Mouse (Mus musculus) spleen, adult 12 weeks (tissue): ENCODE measurements around the gene Gm33543.

ENCODE experiments used
- DNase-seq: peaks from one replicate; pipeline ENCODE4 v3.0.0; 2022; ENCODE audit warnings: low spot score

Gene Gm33543

DNA sequence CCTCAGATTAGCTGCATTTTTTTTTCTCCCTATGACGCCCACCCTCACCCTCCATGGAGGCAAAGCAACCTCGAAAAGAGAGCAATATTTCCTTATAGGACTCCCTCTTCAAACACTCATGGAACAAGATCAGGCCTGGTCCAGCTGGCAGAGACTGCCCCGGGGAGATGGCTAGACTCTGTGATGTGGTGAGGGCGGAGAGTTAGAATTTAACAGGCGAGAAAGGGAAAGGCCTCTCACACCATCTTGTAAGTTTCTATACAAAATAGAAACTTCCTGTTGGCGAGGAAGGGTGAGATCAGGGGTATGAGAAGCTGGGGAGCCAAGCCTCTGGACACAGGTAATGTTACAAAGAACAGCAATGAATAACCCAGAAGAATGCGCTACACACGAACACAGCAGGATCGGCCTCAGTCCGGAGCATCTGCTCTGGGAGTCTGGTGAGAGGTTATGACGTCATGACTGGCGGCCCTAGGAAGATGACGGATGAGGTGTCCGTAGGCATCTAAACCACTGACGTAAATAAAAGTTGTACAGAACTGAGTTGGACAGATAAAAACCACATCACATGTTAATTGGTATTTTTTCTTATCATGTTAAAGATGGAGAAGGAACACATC, 64.9 kb downstream of the Gm33543 start:
- no peak for DNase-seq

DNA sequence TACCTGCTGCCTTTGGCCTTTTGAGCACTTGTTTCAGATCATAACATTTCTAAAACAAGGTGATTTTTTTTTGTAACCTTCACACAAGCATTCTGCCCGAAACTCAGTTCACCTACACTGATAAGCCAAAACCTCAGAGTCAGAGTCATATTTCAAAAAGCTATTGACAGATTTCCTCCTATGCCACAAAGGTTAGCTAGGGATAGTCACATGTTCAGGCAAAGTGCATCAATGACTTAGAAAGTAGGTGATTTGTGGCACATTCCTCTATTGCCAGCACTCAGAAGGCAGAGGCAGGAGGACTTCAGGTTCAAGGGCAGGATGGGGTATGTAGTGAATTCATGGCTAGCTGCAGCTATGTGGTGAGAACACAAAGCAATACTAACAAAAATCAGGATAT, 65.7 kb downstream of the Gm33543 start:
- no peak for DNase-seq

DNA sequence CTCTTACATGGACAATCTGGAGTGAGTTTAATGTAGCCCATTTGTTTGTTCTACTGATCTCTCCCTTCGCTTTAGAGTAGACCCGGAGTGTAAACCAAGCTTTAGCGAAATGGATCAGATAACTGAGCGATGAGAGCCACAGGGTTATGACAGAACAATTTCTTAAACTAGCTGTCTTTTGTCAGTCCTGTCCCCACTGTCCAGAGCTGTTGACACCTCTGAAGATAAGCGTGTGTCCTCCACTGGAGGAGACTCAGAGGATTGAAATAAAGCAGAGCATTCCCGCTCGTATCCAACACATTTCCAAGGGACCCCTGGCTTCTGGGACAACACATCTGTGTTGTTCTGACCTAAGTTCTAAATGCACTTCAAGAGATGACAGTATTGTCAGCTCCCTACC, 67.9 kb downstream of the Gm33543 start:
- DNase-seq = no peak

DNA sequence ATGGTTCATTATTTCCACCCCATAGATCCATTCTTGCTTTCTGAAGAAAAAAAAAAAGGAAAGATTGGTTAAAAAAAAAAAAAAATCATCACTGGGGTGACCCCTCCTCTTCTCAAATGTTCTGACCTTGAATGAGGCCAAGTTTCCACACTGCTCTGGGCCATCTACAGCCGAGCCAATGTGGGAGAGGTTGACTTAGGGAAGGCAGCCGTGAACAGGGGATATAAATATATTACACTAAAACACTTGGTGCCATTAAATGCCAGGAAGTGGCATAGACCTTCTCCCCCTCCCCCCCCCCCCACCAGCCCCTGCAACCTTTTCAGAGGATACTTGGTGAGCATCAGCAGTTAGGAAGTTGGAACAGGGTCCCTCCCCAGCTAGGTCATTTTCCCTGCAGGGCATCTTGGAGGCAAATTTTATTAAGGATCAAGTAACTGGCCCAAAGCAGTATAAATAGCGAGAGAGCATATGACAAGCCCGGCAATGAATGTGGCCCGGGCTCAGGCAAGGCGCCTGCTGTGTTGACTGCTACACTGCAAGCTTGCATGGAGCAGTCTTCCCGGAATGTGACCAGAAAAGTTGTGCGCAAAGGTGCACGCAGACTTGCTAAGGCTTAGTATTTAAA, 68.6 kb downstream of the Gm33543 start:
- no peak for DNase-seq
